Mouse (Mus musculus): Measurements from ENCODE around the gene Grm5. TPM values are rescaled to one million over a fixed set of nuclear protein-coding genes. Genes with fewer than 3 reads are reported as not detected.

Grm5 gene
- polyA plus RNA-seq, 1 experiment from 2014 or later, result not detected

- no peak for ATAC-seq
- no peak overlapping the region for H3K27ac ChIP-seq (ENCODE audit: low read length)
- no peaks in the 10 kb centered on the region for H3K36me3 ChIP-seq (ENCODE audit: insufficient read depth, low read length)
- H3K9ac ChIP-seq (replicated peaks; ENCODE audit: low read depth), result no peak overlapping the region
- no peaks in the 10 kb centered on the region for H3K4me1 ChIP-seq (ENCODE audit: insufficient read depth, low read depth, low read length)
- no peak overlapping the region for H3K4me2 ChIP-seq (replicated peaks; ENCODE audit: low read depth, low read length)
- no peaks in the 10 kb centered on the region for H3K27me3 ChIP-seq (replicated peaks; ENCODE audit: insufficient read depth, low read length)
- TF ChIP-seq CTCF (IDR thresholded peaks at IDR 0.05) (no peak), EP300 (IDR thresholded peaks at IDR 0.05) (no peak)
- 62% methylated on average over 1 of the region's 1 CpGs for WGBS
- H3K4me3 ChIP-seq (ENCODE audit: low read depth, low read length), result no peak overlapping the region
- no peak for DNase-seq (ENCODE audit: low spot score)
- no peaks in the 10 kb centered on the region for H3K9me3 ChIP-seq (ENCODE audit: low read length)
Observed at GRCm38 (mm10) chr7:87718631-87719030, 134.7 kb downstream of the Grm5 start.

DNA sequence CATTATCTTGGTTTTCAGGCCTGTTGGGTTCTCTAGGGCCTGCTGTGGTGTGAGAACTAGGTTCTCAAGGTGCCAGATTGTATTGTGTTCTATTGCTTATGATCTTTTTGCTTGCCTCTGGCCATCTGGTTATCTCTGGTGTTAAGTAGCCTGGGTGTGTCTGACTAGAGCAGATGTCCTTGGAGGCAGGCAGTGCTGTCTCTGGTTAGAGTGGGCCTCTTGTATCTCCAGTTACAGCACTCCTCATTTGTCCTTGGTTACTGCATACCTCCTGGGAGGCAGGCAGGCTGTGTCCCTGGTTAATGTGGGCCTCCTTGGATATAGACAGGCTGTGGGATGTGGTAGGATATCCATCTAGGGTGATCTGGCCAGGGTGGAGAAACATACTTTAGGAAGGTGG lies 150.5 kb downstream of the Grm5 start:
- no peak for DNase-seq (ENCODE audit: low spot score)
- no peak overlapping the region for H3K9ac ChIP-seq (replicated peaks; ENCODE audit: low read depth)
- no peak overlapping the region for H3K27ac ChIP-seq (ENCODE audit: low read length)
- no peaks in the 10 kb centered on the region for H3K4me1 ChIP-seq (ENCODE audit: insufficient read depth, low read depth, low read length)
- H3K4me2 ChIP-seq (replicated peaks; ENCODE audit: low read depth, low read length), result no peak overlapping the region
- no peaks in the 10 kb centered on the region for H3K27me3 ChIP-seq (replicated peaks; ENCODE audit: insufficient read depth, low read length)
- no peak for ATAC-seq
- H3K9me3 ChIP-seq (ENCODE audit: low read length), result no peaks in the 10 kb centered on the region
- H3K36me3 ChIP-seq (ENCODE audit: insufficient read depth, low read length), result no peaks in the 10 kb centered on the region
- H3K4me3 ChIP-seq (ENCODE audit: low read depth, low read length), result no peak overlapping the region
- no peak for TF ChIP-seq CTCF (IDR thresholded peaks at IDR 0.05)
- TF ChIP-seq EP300 (IDR thresholded peaks at IDR 0.05), result no peak

GRCm38 (mm10) chr7:87761945-87762344 lies 178.0 kb downstream of the Grm5 start:
- ATAC-seq, result no peak
- no peak overlapping the region for H3K4me3 ChIP-seq (ENCODE audit: low read depth, low read length)
- no peaks in the 10 kb centered on the region for H3K36me3 ChIP-seq (ENCODE audit: insufficient read depth, low read length)
- no peak overlapping the region for H3K4me2 ChIP-seq (replicated peaks; ENCODE audit: low read depth, low read length)
- H3K4me1 ChIP-seq (ENCODE audit: insufficient read depth, low read depth, low read length), result no peaks in the 10 kb centered on the region
- no peak overlapping the region for H3K9ac ChIP-seq (replicated peaks; ENCODE audit: low read depth)
- H3K9me3 ChIP-seq (ENCODE audit: low read length), result no peaks in the 10 kb centered on the region
- no peak overlapping the region for H3K27ac ChIP-seq (ENCODE audit: low read length)
- TF ChIP-seq EP300 (IDR thresholded peaks at IDR 0.05) (no peak), CTCF (IDR thresholded peaks at IDR 0.05) (no peak)
- no peaks in the 10 kb centered on the region for H3K27me3 ChIP-seq (replicated peaks; ENCODE audit: insufficient read depth, low read length)
- no peak for DNase-seq (ENCODE audit: low spot score)
- 75% methylated on average over 2 of the region's 2 CpGs for WGBS

- Histone ChIP-seq H3K4me3 (ENCODE audit: low read depth, low read length) (no peak overlapping the region), H3K27ac (ENCODE audit: low read length) (no peak overlapping the region), H3K9ac (replicated peaks; ENCODE audit: low read depth) (no peak overlapping the region), H3K4me2 (replicated peaks; ENCODE audit: low read depth, low read length) (no peak overlapping the region), H3K36me3 (ENCODE audit: insufficient read depth, low read length) (no peaks in the 10 kb centered on the region), H3K27me3 (replicated peaks; ENCODE audit: insufficient read depth, low read length) (no peaks in the 10 kb centered on the region), H3K4me1 (ENCODE audit: insufficient read depth, low read depth, low read length) (no peaks in the 10 kb centered on the region), H3K9me3 (ENCODE audit: low read length) (no peaks in the 10 kb centered on the region)
- no peak for TF ChIP-seq EP300 (IDR thresholded peaks at IDR 0.05)
- no peak for TF ChIP-seq CTCF (IDR thresholded peaks at IDR 0.05)
- DNase-seq (ENCODE audit: low spot score), result no peak
- WGBS, result 36% methylated on average over 3 of the region's 3 CpGs
- ATAC-seq, result no peak
Observed at GRCm38 (mm10) chr7:87762376-87762775, 178.4 kb downstream of the Grm5 start.

DNA sequence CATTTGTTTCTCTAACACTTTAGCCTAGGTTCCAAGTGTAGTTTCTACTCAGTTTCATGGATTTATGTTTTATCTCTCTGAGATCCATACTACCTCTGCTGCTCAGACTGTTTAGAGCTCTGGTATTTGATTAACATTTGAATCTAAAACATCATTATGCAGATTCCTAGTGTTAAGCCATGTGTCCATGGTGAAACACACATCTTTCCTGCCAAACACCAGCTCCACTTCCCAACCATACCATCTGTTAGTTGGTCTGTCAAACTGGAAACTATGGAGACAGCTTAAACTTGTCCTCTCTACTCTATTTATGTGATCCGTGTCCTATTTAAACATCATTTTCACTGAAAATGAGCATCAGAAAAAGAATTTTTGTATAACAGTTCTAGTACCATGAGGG lies 203.6 kb downstream of the Grm5 start:
- WGBS, result 78% methylated on average over 1 of the region's 1 CpGs
- Histone ChIP-seq H3K27ac (ENCODE audit: low read length) (no peak overlapping the region), H3K4me3 (ENCODE audit: low read depth, low read length) (no peak overlapping the region), H3K27me3 (replicated peaks; ENCODE audit: insufficient read depth, low read length) (no peaks in the 10 kb centered on the region), H3K9me3 (ENCODE audit: low read length) (no peaks in the 10 kb centered on the region), H3K4me1 (ENCODE audit: insufficient read depth, low read depth, low read length) (no peaks in the 10 kb centered on the region), H3K36me3 (ENCODE audit: insufficient read depth, low read length) (no peaks in the 10 kb centered on the region), H3K4me2 (replicated peaks; ENCODE audit: low read depth, low read length) (no peak overlapping the region), H3K9ac (replicated peaks; ENCODE audit: low read depth) (no peak overlapping the region)
- DNase-seq (ENCODE audit: low spot score) (no peak), ATAC-seq (no peak)
- TF ChIP-seq CTCF (IDR thresholded peaks at IDR 0.05) (no peak), EP300 (IDR thresholded peaks at IDR 0.05) (no peak)

DNA sequence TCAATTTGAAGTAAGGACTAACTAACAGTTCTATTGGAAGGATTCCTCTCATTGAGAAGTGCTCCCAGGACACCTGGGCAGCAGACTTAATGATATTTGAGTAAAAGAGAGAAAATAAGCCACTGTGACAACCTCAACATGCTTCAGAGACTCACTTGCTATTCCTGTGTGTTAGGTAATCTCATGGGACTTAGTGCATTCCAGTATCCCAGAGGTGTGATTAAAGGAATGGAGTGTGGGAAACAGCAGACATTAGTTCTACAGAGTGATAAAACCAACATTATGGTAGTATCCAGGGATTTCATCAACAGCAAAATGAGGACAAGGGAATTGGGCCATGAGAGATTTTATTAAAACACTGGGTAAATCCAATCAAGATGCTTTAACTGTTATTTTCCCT lies 205.0 kb downstream of the Grm5 start:
- ATAC-seq, result no peak

GRCm38 (mm10) chr7:87793896-87794295 lies 209.9 kb downstream of the Grm5 start:
- no peaks in the 10 kb centered on the region for H3K4me1 ChIP-seq (ENCODE audit: insufficient read depth, low read depth, low read length)
- no peak overlapping the region for H3K9ac ChIP-seq (replicated peaks; ENCODE audit: low read depth)
- WGBS, result 62% methylated on average over 4 of the region's 4 CpGs
- H3K27ac ChIP-seq (ENCODE audit: low read length), result no peak overlapping the region
- no peaks in the 10 kb centered on the region for H3K36me3 ChIP-seq (ENCODE audit: insufficient read depth, low read length)
- no peak overlapping the region for H3K4me3 ChIP-seq (ENCODE audit: low read depth, low read length)
- no peak for DNase-seq (ENCODE audit: low spot score)
- TF ChIP-seq EP300 (IDR thresholded peaks at IDR 0.05) (no peak), CTCF (IDR thresholded peaks at IDR 0.05) (no peak)
- H3K27me3 ChIP-seq (replicated peaks; ENCODE audit: insufficient read depth, low read length), result no peaks in the 10 kb centered on the region
- no peaks in the 10 kb centered on the region for H3K9me3 ChIP-seq (ENCODE audit: low read length)
- H3K4me2 ChIP-seq (replicated peaks; ENCODE audit: low read depth, low read length), result no peak overlapping the region
- ATAC-seq, result no peak

More for the DNA sequence above, 205.0 kb downstream of the Grm5 start:
- H3K27ac ChIP-seq (ENCODE audit: low read length), result no peak overlapping the region
- no peaks in the 10 kb centered on the region for H3K9me3 ChIP-seq (ENCODE audit: low read length)
- DNase-seq (ENCODE audit: low spot score), result no peak
- no peak overlapping the region for H3K4me2 ChIP-seq (replicated peaks; ENCODE audit: low read depth, low read length)
- H3K4me1 ChIP-seq (ENCODE audit: insufficient read depth, low read depth, low read length), result no peaks in the 10 kb centered on the region
- TF ChIP-seq EP300 (IDR thresholded peaks at IDR 0.05), result no peak
- TF ChIP-seq CTCF (IDR thresholded peaks at IDR 0.05), result no peak
- no peaks in the 10 kb centered on the region for H3K36me3 ChIP-seq (ENCODE audit: insufficient read depth, low read length)
- H3K9ac ChIP-seq (replicated peaks; ENCODE audit: low read depth), result no peak overlapping the region
- H3K27me3 ChIP-seq (replicated peaks; ENCODE audit: insufficient read depth, low read length), result no peaks in the 10 kb centered on the region
- no peak overlapping the region for H3K4me3 ChIP-seq (ENCODE audit: low read depth, low read length)
